Mouse (Mus musculus): Measurements from ENCODE around the gene Fgfr2. TPM values are rescaled to one million over a fixed set of nuclear protein-coding genes. Genes with fewer than 3 reads are reported as not detected.

The Fgfr2 gene
- total RNA-seq, 4 experiments from 2014 or later: 1.1 to 1.9 (median 1.4) TPM

DNA sequence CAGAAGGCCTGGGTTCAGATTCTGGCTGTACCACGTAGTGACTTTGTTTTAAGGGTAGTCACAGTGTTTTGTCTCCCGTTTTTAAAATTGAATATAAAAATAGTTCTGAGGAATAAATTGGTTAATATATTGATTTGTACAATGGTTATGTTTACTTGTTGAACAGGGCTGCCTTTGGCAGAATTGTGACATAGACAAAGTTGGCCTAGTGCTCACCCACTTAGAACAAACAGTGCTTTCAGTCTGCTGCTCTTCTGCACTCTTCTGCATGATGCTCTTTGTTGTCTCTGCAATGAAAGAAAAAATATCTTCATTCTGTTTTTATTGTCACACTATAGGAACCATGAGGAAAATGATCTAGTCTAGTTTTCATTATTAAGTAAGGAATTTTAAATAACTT is 184.0 kb downstream of the Fgfr2 start:
- no peak for DNase-seq (ENCODE audit: low spot score)

DNA sequence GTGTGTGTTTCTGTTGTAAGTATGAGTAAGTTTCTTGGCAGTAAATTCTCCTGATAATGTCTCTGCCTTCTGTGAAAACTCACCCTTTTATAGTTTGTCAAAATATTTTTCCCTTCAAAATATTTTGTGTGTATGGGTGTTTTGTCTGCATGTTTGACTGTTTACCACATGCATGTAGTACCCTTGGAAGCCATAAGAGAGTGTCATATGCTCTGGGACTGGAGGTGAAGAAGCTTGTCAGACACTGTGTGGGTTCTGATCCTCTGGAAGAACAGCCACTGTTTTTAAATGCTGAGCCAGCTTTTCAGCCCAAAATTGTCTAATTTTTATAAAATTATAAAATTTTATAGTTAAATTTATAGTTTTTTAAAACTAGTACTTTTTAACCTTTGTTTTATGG is 188.4 kb downstream of the Fgfr2 start:
- no peak for DNase-seq (ENCODE audit: low spot score)

DNA sequence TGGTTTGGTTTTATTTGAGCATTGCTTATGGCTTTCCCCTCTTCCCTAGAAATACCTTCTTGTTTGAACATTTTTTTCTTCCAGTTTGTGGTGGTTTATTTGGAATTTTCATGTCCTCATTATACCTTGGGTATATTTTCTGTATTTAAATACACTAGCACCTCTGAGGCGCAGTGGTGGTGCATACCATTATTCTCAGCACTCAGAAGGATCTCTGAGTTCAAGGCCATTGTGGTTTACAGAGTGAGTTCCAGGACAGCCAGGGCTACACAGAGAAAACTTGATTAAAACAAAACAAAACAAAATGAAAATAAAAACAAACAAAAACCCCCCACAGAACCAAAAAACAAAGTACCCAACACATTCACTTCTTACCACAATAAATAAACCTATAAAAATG is 189.8 kb downstream of the Fgfr2 start:
- DNase-seq (ENCODE audit: low spot score): no peak

DNA sequence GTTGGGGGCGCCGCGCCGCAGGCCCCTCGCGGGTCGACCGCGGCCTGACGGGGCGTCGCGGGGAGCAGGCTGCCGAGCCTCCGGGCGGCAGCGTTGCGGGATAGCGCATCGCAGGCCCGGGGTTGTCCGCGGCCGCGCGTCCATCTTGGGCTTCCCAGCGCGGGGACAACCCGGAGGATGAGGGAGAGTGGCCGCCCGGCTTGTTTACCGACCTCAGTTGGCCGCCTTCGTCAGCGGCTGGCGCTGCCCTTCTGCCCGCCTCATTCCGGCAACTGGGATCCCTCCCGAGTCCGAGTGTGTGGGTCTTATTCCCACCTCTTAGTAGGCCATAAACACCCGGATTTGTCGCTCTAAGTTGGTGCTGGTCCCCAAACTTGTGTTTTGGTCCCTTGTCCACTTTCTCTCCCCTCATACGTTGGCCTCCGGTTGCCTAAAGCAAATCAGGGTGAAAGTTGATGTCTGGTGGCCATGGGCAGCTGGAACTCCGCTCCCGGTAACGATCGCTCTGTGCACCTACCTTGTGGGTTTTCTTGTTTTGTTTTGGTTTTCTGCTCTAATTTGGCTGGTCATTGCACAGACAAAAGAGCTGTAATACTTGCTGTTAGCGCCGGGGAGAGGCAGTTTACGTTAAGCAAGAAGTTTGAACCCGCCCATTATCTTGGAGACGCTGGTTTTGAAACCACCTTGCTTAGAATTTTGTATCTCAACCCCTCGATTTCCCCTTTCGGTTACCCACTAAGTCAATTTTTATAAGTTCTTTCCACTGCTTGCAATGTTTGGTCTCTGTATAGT is 191.4 kb downstream of the Fgfr2 start:
- peak; percentile 55 for DNase-seq (ENCODE audit: low spot score)

DNA sequence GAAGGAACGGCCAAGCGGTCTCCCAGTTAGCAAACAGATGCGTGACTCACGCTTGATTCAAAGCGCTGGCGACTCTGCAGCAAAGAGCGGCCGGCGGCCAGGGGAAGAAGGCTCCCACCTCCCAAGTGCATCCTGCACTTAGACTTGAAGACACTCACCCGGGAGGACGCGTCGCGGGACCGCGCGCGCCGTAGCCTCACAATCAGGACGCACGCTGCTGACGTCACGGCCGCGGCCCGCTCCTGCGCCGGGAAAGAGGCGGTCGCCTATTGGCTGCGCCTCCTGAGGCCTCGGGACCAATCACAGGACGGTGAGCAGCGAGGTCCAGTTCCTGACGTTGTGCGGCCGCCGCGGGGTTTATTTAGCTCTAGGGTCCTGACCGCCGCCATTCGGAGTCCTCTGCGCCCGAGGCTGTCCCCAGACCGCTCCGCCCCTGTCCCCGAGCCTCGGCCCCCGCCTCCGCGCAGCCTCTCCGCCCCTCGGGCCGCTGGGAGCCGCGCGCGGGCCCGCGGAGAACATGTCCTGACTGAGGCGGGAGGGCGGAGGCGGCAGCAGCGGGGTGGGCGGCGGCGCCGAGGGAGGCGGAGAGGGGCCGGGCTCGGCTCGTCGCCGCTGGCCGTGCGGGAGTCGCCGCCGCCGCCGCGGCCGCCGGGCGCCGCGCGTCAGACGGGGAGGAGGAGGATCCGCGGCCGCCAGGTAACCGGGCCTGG is 192.1 kb downstream of the Fgfr2 start, which contains the start of gene Zranb1:
Zranb1 (plus strand) TSS at position 293 of the 710 bp plus-strand sequence.
- DNase-seq (ENCODE audit: low spot score): peak; percentile 97

DNA sequence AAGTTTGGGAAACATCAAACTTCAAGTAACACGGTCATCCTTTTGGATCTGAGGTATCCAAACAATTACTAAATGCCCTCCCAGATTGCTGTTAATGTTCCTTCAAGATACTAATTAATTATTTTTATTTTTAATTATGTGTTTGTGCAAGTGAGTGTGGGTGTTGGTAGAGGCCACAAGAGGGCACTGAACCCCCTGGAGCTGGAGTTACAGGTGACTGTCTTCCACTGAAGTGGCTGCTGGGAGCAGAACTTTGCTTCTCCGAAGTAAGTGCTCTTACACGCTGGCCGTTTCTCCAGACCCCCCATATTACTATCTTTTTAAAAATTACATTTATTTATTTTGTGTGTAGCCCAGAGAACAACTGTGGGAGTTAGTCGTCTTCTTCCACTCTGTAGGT is 193.1 kb downstream of the Fgfr2 start:
- DNase-seq (ENCODE audit: low spot score): no peak

DNA sequence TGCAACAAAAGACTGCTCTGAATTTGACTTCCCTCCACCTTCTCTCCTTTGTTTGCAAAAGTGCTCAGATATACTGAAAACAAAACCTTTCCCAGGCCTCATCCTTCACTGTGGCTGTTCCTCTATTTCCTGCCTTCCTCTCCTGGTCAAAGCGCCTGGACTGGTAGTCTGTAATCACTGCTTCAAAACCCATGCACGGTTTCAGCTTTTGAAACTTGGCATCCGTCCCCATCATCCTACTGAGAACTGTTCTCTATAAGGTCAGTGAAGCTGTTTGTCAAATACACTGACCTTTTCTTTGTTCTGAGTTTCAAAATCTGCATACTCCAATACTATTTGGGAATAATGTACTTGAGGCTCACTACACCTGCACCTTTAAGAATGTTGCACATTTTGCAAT is 195.9 kb downstream of the Fgfr2 start:
- no peak for DNase-seq (ENCODE audit: low spot score)

DNA sequence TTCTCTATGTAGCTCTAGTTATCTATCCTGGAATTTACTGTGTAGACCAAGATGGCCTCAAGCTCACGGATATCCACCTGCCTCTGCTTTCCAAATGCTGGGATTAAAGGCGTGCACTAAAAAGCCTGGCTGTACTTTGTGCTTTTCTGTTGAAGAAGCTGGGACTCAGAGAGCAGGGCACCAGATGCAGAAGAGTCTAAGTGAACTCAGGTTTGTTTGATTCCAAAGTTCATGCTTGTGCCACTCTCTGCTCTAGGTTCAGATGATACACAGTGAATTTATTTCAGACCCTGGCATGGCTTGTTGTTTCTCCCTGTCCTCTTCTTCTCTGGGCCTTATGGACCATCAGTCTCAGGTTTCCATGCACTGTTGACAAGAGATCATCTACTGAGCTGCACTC is 197.9 kb downstream of the Fgfr2 start:
- DNase-seq (ENCODE audit: low spot score): no peak

DNA sequence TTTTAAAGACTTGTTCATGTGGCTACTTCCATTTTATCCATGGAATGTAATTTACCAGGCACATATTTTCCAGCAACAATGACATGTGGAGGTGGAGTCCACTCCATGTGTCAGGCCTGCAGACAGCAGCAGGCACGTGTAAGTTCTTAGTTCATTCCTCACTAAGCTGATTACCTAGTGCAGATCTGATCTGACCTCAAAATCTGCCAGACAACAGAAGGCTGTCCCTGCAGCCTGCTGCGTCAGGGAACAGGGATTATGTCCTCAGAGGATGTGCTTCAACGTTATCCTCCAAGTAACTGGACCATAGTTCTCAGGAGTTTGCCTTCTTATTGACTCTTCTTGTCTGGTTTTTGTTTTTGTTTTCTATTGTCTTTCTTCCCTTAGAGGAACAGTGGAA is 201.2 kb downstream of the Fgfr2 start:
- DNase-seq (ENCODE audit: low spot score): no peak

DNA sequence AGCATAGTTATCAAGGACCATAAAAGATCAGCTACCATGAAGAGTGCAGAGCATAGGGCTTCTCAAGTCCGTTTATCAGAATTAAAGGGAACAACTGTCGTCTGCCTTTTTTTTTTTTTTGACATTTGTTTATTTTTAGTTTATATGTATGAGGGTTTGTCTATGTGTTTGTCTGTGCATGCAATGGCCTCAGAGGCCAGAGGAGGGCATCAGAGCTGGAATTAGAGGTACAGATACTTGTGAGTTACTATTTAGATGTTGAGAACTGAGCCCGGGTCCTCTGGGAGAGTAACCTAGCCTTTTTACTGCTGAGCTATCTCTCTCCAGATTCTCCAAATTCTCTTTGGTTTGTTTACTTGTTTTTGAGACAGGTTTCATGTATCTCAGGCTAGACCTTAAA is 219.4 kb downstream of the Fgfr2 start:
- DNase-seq (ENCODE audit: low spot score): no peak

DNA sequence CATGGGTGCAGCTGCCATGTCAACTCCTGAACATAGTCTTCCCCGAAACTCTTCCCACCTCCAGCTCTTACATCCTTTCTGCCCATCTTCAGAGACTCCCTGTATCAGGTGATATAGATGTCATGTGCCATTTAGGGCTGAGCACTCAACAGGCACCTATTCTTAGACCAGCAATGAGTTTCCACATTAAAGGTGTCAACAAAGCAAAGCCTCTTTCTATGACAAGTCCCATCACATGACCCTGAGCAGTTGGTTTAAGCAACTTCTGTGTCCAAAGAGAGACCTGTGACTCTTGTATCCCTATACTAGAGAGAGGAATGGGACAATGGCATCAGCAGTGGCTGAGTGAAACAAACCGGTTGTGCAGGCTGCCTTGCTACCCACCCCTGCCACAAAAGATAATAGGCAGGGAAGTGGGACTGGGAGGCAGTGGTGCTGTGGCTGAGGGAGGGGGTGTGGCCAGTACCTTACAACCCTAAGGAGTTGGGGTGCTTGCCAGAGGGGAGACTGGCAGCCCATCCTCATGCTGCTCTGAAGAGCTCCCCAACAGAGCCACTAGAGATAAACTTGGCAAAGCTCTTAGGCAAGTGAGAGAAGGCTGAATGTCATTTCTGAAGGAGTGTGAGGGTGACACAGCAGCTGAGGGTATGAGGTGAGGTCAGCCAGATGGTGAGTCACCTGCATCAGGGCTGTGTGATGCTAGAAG is 222.2 kb downstream of the Fgfr2 start:
- peak; percentile 32 for DNase-seq (ENCODE audit: low spot score)

DNA sequence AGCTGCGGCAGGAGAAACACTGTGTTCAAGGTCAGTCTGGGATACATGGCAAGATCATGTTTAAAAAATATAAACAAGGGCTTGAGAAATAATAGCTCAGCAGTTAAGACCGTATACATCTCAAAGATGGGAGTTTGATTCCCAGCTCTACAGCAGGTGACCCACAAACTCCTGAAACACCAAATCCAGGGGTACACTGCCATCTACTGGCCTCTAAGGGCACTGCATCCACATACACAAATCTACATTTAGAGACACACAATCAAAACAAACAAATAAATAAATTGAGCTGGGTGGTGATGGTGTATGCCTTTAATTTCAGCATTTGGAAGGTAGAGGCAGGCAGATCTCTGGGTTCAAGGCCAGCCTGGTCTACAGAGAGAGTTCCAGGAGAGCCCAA is 224.9 kb downstream of the Fgfr2 start:
- no peak for DNase-seq (ENCODE audit: low spot score)

DNA sequence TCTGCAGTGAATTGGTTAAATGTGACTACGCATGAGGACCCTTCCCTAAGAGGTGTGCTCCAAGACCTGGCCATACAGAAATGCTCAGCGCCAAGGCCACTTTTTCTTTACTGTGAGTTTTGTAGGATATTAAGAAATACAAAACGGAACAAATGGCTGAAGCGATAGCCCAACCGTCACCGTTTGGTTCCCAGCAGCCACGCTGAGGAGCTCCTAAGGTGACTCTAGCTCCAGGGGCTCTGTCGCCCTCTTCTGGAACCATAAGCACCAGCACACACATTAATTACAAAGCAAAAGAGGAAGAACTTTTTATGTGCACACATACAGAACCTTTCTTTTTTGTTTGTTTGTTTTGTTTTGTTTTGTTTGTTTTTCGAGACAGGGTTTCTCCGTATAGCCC is 225.9 kb downstream of the Fgfr2 start:
- DNase-seq (ENCODE audit: low spot score): no peak

DNA sequence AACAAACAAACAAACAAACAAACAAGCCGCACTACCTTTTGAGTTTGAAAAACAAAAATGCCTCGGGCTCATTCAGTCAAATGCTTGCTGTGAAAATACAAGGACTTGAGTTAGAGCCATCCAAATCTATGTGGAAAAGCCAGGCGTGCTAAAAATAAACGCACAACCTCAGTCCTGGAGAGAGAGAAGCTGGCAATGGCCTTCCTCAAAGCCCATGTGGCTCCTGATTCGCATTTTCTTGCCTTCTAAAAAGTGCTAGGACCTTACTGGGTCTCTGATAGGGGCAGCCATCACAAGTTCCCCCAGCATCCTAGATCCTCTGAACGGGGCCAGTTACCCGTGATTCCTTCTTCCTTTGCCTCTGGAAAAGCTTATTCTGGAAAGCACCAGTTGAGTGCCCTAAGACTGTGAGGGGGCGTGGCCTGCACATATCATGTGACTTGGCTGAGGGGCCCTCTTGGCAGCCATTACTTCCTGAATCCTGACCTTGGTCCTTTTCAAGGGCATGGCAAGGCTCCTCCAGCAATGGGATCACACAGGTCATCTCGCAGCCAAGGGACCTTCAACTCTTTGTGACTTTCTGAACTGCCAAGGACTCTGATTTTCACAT is 226.8 kb downstream of the Fgfr2 start:
- peak; percentile 34 for DNase-seq (ENCODE audit: low spot score)

DNA sequence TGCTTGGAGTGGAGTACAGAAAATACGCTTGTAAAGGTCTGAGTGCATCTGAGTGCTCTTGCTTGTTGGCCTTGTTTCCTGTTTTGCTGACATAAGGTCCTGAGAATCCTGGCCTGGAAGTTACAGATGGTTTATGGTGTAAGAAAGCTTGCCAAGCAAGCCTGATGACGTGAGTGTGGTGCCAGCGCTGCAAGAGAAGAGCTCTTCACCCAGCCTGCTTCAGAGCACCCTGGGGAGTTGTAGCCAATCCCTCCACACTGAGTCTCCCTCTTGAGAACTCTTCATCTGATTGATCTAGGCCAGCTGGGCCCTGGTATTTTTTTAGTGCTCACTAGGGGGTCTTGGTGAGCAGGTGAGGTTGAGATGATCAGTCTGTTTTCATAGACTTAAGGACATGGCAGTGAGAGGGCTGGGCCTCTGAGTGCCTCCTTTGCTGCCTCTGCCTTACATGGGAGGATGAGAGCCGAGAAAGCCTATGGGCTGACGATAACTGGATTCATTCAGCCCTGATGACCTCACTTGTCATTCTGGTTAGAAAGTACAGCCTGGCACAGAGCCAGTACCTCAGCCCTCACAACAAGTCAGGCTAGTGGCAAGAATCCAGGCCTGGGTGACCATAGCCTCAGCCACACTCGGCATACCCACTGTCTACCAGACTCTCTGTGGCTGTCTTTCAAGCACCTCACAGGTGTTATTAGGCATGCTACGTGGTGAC is 228.2 kb downstream of the Fgfr2 start:
- DNase-seq (ENCODE audit: low spot score): peak; percentile 24

DNA sequence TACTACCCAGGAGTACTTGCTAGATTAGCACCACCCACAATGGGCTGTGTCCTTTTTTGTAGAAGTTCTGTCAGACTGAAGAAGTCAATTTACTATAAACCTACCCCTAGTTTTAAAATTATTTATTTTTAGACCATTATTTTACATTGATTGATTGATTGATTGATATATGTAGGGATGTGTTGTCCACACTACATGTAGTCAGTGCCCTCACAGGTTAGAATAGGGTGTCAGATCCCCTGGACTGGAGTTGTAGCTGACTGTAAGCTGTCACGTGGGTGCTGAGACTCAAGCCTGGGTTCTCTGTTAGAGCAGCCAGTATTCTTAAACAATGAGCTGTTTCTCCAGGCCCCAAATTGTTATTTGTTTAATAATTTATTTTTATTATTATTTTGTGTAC is 229.8 kb downstream of the Fgfr2 start:
- no peak for DNase-seq (ENCODE audit: low spot score)

DNA sequence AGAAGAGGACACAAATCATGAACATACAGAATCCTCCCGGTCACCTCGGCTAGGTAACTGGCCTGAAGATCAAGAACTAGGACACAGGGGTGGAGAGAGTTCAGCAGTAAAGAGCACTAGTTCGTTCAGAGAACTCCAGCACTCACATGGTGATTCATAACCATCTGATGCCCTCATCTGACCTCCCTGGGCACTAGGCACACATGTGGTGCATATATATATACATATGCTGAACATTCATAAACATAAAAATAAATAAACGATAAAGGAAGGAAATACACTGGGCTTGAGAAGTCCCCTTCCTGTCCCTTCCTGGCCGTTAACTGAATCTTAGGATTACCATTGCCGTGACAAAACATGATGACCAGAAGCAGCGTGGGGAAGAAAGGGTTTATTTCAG is 230.3 kb downstream of the Fgfr2 start:
- DNase-seq (ENCODE audit: low spot score): no peak

DNA sequence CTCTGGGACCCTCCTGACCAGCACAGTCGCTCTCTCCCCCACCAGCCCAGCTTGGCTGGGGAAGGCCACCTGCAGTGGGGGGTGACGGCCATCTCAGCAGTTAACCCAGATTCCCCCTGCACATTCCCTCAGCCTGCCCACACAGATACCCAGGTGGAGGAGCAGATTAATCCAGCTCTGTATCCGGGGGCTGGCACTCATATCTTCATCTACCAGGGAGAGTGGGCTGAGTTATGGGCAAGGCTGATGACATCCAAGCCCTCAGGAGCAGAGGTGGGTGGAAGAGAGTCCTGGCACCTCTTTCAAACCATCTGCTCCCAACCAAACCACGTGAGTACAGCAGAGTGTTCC is 230.9 kb downstream of the Fgfr2 start:
- no peak for DNase-seq (ENCODE audit: low spot score)

DNA sequence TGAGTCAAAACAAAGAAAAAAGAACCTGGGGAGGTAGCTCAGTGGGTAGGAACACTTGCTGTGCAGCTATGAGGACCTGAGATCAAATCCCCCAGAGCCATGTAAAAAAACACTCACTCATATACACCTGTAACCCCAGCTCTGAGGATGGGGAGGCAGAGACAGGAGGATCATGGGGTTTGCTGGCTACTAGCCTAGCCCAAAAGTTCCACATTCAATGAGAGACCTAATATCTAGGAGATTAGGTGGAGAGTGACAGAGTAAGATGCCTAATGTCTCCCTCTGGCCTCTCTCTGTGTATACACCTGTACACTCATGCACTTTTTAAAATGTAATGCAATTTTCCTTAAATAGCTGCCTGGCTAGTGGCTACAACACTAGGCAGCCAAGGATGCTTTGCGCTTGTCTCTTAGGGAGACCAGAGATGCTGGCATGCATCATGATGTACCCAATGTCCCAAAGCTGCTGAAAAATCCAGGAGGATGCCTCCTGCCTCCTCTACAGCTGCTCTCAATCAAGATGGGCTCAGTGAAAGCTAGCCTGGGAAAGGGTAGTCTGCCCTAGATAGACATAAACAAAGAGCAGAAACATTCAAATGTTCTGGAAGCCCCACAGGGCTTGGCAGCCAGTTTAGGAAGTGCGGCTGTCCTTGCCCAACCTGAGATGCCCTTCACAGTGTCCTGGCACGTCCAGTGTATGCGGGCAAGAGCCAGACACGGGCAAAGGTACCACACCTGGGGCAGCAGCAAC is 231.4 kb downstream of the Fgfr2 start:
- peak; percentile 19 for DNase-seq (ENCODE audit: low spot score)

DNA sequence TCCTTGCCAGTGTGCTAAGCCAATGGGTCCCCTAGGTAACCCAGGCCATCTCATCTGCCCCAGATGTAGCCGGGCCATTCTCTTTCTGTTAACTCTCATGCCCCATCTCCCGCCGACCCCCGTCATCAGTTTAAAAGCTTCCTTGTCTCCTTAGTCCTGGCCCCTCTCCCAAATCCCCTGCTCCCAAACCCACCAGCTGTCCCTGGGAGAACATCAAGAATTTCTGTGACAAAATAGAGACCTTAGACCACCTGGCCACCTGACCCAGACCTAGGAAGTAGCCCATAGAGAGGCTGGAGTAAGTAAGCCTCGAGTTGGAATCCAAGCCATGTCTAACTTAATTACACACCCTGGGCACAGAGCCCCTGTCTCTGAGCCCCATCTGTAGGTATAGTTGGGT is 232.9 kb downstream of the Fgfr2 start:
- no peak for DNase-seq (ENCODE audit: low spot score)

DNA sequence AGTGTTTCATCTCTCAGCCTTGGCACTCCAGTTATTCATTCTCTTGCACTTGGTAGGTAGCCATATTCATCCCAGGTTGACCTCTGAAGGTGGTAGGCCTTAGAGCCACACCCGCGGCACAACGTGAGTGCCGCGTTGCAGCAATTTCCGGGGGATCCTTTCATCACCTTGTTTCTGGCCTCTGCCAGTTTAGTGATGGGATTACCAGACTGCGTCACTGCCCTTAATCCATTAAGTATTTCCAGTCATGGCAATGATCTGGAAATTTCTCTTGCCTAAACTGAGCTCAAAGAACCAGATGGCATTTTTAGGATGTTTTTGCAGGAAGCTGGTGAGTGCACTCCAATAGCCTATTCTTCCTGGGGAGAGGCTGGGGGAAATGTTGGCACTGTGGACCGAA is 233.5 kb downstream of the Fgfr2 start:
- DNase-seq (ENCODE audit: low spot score): no peak
